Mouse (Mus musculus) heart, postnatal 10 days (tissue): ENCODE data around the gene Il9. TPM values are rescaled to one million over a fixed set of nuclear protein-coding genes. Genes with fewer than 3 reads are reported as not detected.

ENCODE experiments used
- total RNA-seq, 2 experiments: library from RNA; stranded (reverse); gene quantifications; 2 replicates each; pipeline ENCODE4 v1.2.3; 2021

Il9 gene
- total RNA-seq, 2 experiments from 2014 or later, result not detected

Other genes starting within 250 kb of the Il9 start
- gene Neurog1, start 230.1 kb downstream of the Il9 start, total RNA-seq, result not detected
- gene Cxcl14, start 185.7 kb downstream of the Il9 start, total RNA-seq, result under 1 TPM; 0.17 to 0.96 TPM
- not detected for gene Gm3045, start 55.7 kb downstream of the Il9 start, total RNA-seq
- under 1 TPM; 0.12 to 0.24 TPM for gene Slc25a48, start 43.9 kb downstream of the Il9 start, total RNA-seq
- 1 to 10 TPM; 1.0 to 1.1 TPM for gene Fbxl21, start 40.2 kb upstream of the Il9 start, total RNA-seq
- not detected for gene Lect2, start 66.3 kb upstream of the Il9 start, total RNA-seq
- gene Tgfbi, start 127.3 kb upstream of the Il9 start, total RNA-seq, result 10 to 100 TPM; 18.6 to 21.2 TPM
- gene Smad5, start 220.8 kb upstream of the Il9 start, total RNA-seq, result 10 to 100 TPM; 44.2 to 48.9 TPM